Mouse (Mus musculus) v-Abl transformed pro-B cells (cell line): ENCODE data around the gene Dalrd3.

Experiments
- in situ Hi-C, 2 experiments: fragments of 400-800 bp; cut with MboI; formaldehyde crosslinking; loops; one replicate each; pipeline ENCODE4 v1.15.1; 2025; ENCODE audit not compliant: unreplicated experiment in 2 of 2

Gene Dalrd3

GRCm38 (mm10) chr9:108569381-108570206 is at the start of gene Dalrd3:
Gene Dalrd3 (plus strand): TSS chr9:108569886.
- in situ Hi-C loops: no loop called here

- in situ Hi-C loops: no loop called here
These were observed 48.1 kb upstream of the Dalrd3 start for GRCm38 (mm10) chr9:108521604-108522003.

GRCm38 (mm10) chr9:108523341-108523740 is 46.3 kb upstream of the Dalrd3 start:
- in situ Hi-C loops: no loop called here

GRCm38 (mm10) chr9:108525400-108525799 is 44.3 kb upstream of the Dalrd3 start:
- in situ Hi-C loops: loop anchor here in 1 of 2 experiments (25.0 kb wide), 1 partner anchor 763 kb away; the partner anchor contains the start of gene Rbm5

GRCm38 (mm10) chr9:108530954-108531353 is 38.7 kb upstream of the Dalrd3 start:
- in situ Hi-C loops: loop anchor here in 1 of 2 experiments (25.0 kb wide), 1 partner anchor 769 kb away; the partner anchor contains the start of gene Rbm5

DNA sequence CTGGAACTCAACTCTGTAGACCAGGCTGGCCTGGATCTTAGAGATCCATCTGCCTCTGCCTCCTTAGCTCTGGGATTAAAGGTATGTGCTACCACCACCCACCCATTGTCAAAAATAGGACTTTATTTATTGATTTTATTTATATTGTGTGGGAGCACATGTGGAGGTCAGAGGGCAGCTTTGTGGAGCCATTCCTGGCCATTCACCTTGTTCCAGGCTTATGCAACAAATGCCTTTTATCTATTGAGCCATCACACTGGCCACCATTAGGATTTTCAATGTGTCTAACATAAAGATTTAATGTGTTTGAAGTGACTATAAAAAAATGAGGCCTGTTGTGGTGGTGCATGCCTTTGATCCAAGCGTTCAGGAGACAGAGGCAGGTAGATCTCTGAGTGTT is 38.2 kb upstream of the Dalrd3 start:
- in situ Hi-C loops: loop anchor here in 1 of 2 experiments (25.0 kb wide), 1 partner anchor 769 kb away; the partner anchor contains the start of gene Rbm5

GRCm38 (mm10) chr9:108540846-108541245 is 28.8 kb upstream of the Dalrd3 start:
- in situ Hi-C loops: loop anchor here (10.0 to 25.0 kb wide), 3 partner anchors 156 to 779 kb away; partner anchors contain the start of gene Rbm5 (in 1 of the 2)

GRCm38 (mm10) chr9:108545986-108546385 is 23.7 kb upstream of the Dalrd3 start:
- in situ Hi-C loops: loop anchor here (10.0 to 25.0 kb wide), 3 partner anchors 161 to 784 kb away; partner anchors contain the start of gene Rbm5 (in 1 of the 2)

- in situ Hi-C loops: loop anchor here (10.0 to 25.0 kb wide), 3 partner anchors 162 to 785 kb away; partner anchors contain the start of gene Rbm5 (in 1 of the 2)
These were observed 22.8 kb upstream of the Dalrd3 start for GRCm38 (mm10) chr9:108546875-108547274.

GRCm38 (mm10) chr9:108559169-108559568 is 10.5 kb upstream of the Dalrd3 start:
- in situ Hi-C loops: no loop called here

DNA sequence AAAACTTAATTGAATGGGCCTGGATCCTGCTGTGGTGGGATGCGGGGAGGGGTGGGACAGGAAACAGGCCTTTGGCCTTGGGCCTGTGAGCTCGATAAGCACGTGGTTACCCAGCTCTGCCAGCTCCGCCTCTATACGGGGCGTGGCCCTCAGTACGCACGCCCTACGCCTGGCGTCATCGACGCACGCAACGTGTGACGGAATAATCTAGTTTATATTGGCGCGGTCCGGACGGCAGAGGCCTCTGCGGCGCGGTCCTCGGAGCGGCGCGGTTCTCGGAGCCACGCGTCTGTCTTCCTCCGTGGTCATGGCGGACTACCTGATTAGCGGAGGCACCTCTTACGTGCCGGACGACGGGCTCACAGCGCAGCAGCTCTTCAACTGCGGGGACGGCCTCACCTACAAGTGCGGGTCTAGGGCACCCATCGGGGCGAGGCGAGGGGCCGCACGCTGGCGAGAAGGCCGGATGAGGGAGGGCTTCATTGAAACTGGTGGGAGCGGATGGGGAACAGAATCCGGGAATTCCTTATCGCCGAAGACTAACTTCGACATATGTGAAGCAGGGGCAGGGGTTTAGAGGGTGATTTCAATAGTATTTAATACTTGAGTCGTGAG is 9.4 kb upstream of the Dalrd3 start, which contains the start of gene Impdh2:
Impdh2 (plus strand) TSS at position 60 of the 615 bp plus-strand sequence.
- in situ Hi-C loops: no loop called here

DNA sequence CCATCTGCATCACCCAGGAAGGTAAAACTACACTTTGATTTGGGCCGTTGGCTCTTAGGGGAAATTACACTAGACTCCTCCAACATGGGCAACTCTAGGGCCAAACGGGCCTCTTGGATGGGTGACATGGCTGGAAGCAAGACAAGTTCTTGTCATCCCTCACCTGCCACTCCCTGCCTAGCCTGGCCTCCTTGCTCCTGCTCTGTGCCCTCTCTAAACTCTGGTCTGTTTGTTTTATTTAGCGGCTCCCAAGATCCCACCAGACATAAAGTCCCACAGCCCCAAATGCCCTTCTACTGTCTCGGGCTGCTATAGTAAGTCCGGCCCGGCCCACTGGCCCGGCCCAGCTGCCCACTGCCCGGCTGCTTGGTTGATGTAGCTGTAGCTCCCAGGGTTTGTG is 6.0 kb upstream of the Dalrd3 start:
- in situ Hi-C loops: no loop called here

GRCm38 (mm10) chr9:108564131-108564530 is 5.6 kb upstream of the Dalrd3 start:
- in situ Hi-C loops: no loop called here

- in situ Hi-C loops: no loop called here
These were observed 3.5 kb upstream of the Dalrd3 start for GRCm38 (mm10) chr9:108565881-108566814.

DNA sequence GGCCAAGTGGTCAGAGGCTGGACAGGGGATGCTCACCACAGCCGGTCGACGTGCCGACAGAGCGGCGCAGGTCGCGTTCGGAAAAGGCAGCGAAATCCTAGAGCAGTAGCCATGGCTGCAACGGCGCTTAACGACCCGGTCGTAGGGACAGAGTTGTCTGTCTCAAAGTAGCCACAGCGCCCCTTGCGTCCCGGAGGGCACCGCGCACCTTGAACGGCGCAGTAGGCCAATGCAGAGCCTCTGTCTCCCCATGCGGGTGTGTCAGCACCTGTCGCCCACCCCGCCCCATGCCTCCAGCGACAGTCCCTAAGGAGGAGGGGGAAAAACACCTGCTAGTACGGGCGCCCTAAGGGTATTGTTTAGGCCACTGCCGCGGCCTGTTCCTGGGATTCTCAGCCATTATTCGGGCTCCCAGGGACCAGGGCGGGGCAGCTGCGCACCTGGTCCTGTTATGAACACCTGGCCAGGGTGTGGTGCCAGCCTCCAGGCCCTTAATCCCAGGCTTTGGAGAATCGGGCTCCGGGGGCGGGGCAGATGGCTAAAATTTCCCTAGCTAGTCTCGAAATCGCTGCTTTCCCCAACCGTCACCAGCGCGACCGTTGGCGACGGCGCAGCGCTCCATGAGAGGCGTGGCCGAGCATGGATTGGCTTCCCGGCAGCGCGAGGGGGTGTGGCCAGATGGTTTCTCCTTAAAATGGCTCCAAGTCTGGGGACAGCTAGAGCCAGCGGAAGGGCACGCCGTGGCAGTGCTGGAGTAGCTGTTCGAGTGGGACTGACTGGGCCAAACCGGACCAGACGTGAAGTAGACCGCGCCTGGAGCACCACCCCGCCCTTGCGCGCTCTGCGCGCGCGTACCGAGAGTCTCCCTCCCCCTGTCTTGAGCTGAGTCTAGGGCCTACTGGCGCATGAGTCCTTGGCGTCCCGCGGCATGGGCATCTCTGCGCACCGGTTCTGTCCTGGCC is 2.6 kb upstream of the Dalrd3 start, which contains the start of gene Ndufaf3:
Ndufaf3 (minus strand) TSS at position 620 of the 962 bp plus-strand sequence.
- in situ Hi-C loops: no loop called here

GRCm38 (mm10) chr9:108567931-108568419 is 1.7 kb upstream of the Dalrd3 start:
- in situ Hi-C loops: no loop called here

GRCm38 (mm10) chr9:108568511-108568921 is 1.2 kb upstream of the Dalrd3 start:
- in situ Hi-C loops: no loop called here

DNA sequence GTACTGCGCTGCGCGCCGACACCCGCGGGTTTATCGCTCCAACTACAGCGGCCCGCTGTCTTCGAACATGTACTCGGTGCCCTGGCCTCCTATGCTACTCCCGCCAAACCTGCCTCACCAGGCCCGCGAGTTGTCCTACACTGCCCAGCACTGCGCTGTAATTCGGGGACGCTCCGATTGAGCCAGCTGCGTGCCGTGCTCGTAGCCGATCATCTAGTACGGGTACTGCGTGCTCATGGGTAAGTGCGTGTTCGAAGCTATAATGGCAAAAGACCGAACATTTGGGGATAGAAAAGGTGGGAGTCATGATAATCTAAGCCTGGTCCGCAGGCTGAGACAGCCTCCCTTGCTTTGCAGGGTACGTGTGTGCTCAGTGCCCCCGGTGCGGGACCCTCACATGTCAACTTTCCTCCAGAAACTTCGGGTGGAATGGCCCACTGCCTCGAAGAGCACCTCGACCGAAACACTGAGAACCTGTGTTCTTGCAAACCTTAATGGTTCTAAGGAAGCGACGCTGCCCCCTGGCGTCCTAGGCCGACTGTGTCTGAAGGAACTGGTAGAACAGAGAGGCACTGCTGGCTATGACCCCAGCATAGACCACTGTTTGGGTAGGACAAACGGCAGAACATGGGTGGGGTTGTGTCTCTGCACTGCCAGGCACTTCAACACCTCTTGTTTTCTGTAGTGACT is 666 bp downstream of the Dalrd3 start:
- in situ Hi-C loops: no loop called here
